Mouse (Mus musculus): ENCODE data around the gene Apaf1. TPM values are rescaled to one million over a fixed set of nuclear protein-coding genes. Genes with fewer than 3 reads are reported as not detected.

Apaf1 gene
- total and polyA plus RNA-seq, 3 experiments: 12.8 to 14.3 TPM; not detected in 1

DNA sequence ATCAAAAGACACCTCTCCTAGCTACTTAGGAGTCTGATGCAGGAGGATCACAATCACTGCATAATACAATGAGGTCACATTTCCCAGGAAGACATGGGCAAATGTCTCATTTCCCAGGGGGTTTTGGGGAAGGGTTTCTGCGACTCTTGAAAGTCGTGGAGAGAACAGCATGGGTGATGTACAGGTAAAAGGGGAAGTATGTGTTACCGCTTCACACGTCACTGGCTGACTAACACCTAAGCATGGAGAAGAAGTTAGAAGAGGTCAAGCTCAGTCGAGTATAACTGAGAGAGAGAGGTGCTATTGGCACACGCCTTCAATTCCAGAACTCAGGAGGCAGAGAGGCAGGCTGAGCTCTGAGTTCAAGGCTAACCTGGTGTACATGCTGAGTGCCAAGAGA, 92.2 kb downstream of the Apaf1 start:
- H3K4me1 ChIP-seq (ENCODE audit: control insufficient read depth in 1 of 2, insufficient read depth in 2 of 2, low read length in 2 of 2): no peaks in the 10 kb centered on the region
- TF ChIP-seq MYB (IDR thresholded peaks at IDR 0.05; ENCODE audit: low read depth, low read length) (no peak), USF1 (IDR thresholded peaks at IDR 0.05; ENCODE audit: low read depth, low read length) (no peak), ZC3H11A (IDR thresholded peaks at IDR 0.05; ENCODE audit: low read depth, low read length) (no peak), NRF1 (IDR thresholded peaks at IDR 0.05; ENCODE audit: insufficient read depth, low read depth, low read length, poor library complexity, severe bottlenecking) (no peak), MAFK (IDR thresholded peaks at IDR 0.05; ENCODE audit: borderline replicate concordance, low read depth, low read length) (no peak), TCF12 (IDR thresholded peaks at IDR 0.05; ENCODE audit: low read depth, low read length) (no peak), SMC3 (IDR thresholded peaks at IDR 0.05; ENCODE audit: low read depth, low read length) (no peak), CHD2 (IDR thresholded peaks at IDR 0.05; ENCODE audit: low read length) (no peak), RAD21 (IDR thresholded peaks at IDR 0.05; ENCODE audit: low read depth, low read length) (no peak), KAT2A (conservative IDR thresholded peaks at IDR 0.05; ENCODE audit: low read depth, low read length) (no peak), MAX (IDR thresholded peaks at IDR 0.05; ENCODE audit: low read length) (no peak), CTCF (IDR thresholded peaks at IDR 0.05 in 2 of 3, conservative IDR thresholded peaks at IDR 0.05 in 1 of 3; ENCODE audit: control insufficient read depth in 1 of 3, insufficient read depth in 1 of 3, low read depth in 2 of 3, low read length in 3 of 3, poor library complexity in 1 of 3, severe bottlenecking in 1 of 3) (no peak), EP300 (IDR thresholded peaks at IDR 0.05; ENCODE audit: low read depth in 1 of 2, low read length in 2 of 2) (no peak), MAZ (IDR thresholded peaks at IDR 0.05; ENCODE audit: low read depth, low read length) (no peak), MXI1 (IDR thresholded peaks at IDR 0.05; ENCODE audit: low read depth, low read length) (no peak), MEF2A (IDR thresholded peaks at IDR 0.05; ENCODE audit: extremely low read depth, insufficient replicate concordance, low read depth, low read length, poor library complexity, severe bottlenecking) (no peak), MYC (IDR thresholded peaks at IDR 0.05; ENCODE audit: low read depth, low read length) (no peak)
- H3K27me3 ChIP-seq (ENCODE audit: control insufficient read depth in 1 of 2, insufficient read depth in 2 of 2, low read length in 2 of 2): no peaks in the 10 kb centered on the region
- no peak overlapping the region for H3K27ac ChIP-seq (ENCODE audit: control insufficient read depth, low read depth, low read length)
- no peak overlapping the region for H3K4me3 ChIP-seq (ENCODE audit: control insufficient read depth in 1 of 2, insufficient read depth in 1 of 2, low read depth in 2 of 2, low read length in 2 of 2)
- no peak for DNase-seq (ENCODE audit: low read depth, low spot score)
- H3K36me3 ChIP-seq (ENCODE audit: control insufficient read depth in 1 of 2, insufficient read depth in 2 of 2, low read length in 2 of 2): peaks cover 0 to 3% of the 10 kb centered on the region in 2 experiments; a peak in 1 of 4 replicates
- H3K9ac ChIP-seq (ENCODE audit: control insufficient read depth, low read depth, low read length, poor library complexity, severe bottlenecking): no peak overlapping the region
- no peaks in the 10 kb centered on the region for H3K9me3 ChIP-seq (replicated peaks; ENCODE audit: insufficient read depth, low read length)
- no peaks in the 10 kb centered on the region for H3K79me2 ChIP-seq (ENCODE audit: control insufficient read depth, insufficient read depth, low read length, poor library complexity)

DNA sequence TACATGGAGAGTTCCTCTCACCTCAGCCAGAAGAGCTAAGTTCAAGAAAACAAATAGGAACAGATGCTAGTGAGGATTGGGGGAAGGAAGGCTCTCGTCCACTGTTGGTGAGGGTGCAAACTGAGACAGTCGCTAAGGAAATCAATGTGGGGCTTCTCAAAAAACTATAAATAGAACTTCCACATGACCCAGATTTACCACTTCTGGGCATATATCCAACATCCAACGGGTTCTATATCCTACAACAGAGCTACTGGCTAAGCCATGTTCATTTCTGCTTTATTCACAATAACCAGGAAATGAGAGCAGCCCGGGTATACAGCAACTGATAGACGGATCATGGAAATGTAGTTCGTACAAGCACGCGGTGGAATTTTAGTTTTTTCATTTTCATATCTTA, 99.5 kb downstream of the Apaf1 start:
- DNase-seq (ENCODE audit: low read depth, low spot score): peak; percentile 9
- Histone ChIP-seq H3K9ac (ENCODE audit: control insufficient read depth, low read depth, low read length, poor library complexity, severe bottlenecking) (no peak overlapping the region), H3K27me3 (ENCODE audit: control insufficient read depth in 1 of 2, insufficient read depth in 2 of 2, low read length in 2 of 2) (no peaks in the 10 kb centered on the region), H3K9me3 (replicated peaks; ENCODE audit: insufficient read depth, low read length) (no peaks in the 10 kb centered on the region), H3K36me3 (ENCODE audit: control insufficient read depth in 1 of 2, insufficient read depth in 2 of 2, low read length in 2 of 2) (no peaks in the 10 kb centered on the region), H3K4me3 (ENCODE audit: control insufficient read depth in 1 of 2, insufficient read depth in 1 of 2, low read depth in 2 of 2, low read length in 2 of 2) (no peak overlapping the region), H3K79me2 (ENCODE audit: control insufficient read depth, insufficient read depth, low read length, poor library complexity) (no peaks in the 10 kb centered on the region), H3K4me1 (ENCODE audit: control insufficient read depth in 1 of 2, insufficient read depth in 2 of 2, low read length in 2 of 2) (no peaks in the 10 kb centered on the region), H3K27ac (ENCODE audit: control insufficient read depth, low read depth, low read length) (no peak overlapping the region)
- no peak for TF ChIP-seq ZNF384 (IDR thresholded peaks at IDR 0.05; ENCODE audit: low read depth, low read length)
- no peak for TF ChIP-seq KAT2A (conservative IDR thresholded peaks at IDR 0.05; ENCODE audit: low read depth, low read length)
- no peak for TF ChIP-seq POLR2AphosphoS2 (IDR thresholded peaks at IDR 0.05; ENCODE audit: low read length)
- no peak for TF ChIP-seq SIN3A (IDR thresholded peaks at IDR 0.05; ENCODE audit: low read length)
- no peak for TF ChIP-seq ETS1 (IDR thresholded peaks at IDR 0.05; ENCODE audit: low read depth, low read length)
- TF ChIP-seq EP300 (IDR thresholded peaks at IDR 0.05; ENCODE audit: low read depth in 1 of 2, low read length in 2 of 2): no peak
- TF ChIP-seq JUND (IDR thresholded peaks at IDR 0.05; ENCODE audit: low read depth, low read length): no peak
- TF ChIP-seq TBP (IDR thresholded peaks at IDR 0.05; ENCODE audit: low read depth, low read length): no peak
- no peak for TF ChIP-seq MAZ (IDR thresholded peaks at IDR 0.05; ENCODE audit: low read depth, low read length)
- no peak for TF ChIP-seq TAL1 (IDR thresholded peaks at IDR 0.05; ENCODE audit: low read length)
- TF ChIP-seq CHD2 (IDR thresholded peaks at IDR 0.05; ENCODE audit: low read length): no peak
- no peak for TF ChIP-seq CTCF (IDR thresholded peaks at IDR 0.05 in 2 of 3, conservative IDR thresholded peaks at IDR 0.05 in 1 of 3; ENCODE audit: control insufficient read depth in 1 of 3, insufficient read depth in 1 of 3, low read depth in 2 of 3, low read length in 3 of 3, poor library complexity in 1 of 3, severe bottlenecking in 1 of 3)
- no peak for TF ChIP-seq ZMIZ1 (IDR thresholded peaks at IDR 0.05; ENCODE audit: low read depth, low read length)

All from MEL (cell line).